Comparison of ENCODE assay signal across 7 mouse cellular contexts in the genomic region with DNA sequence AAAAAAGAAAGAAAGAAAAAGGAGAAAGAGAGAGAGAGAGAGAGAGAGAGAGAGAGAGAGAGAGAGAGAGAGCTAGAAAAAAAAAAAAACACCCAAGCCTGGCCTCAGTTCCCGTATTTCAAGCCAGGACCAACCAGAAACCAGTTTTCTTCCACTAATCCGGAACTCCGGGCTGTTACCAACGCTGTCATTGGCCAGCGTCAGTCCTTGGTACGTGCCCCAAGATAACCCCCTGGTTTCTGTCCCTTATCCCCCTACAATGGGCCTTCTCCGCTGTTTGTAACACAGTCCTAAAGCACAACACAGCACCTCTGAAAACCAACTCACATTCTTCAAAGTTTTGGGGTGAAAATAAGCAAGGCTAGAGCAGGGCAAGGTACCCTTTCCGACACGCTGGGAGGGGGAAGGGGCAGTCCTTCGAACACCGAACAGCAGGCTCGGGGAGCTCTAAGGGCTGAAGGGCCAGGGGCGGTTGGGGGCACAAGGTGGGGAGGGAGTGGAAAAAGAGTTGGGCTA. TPM values are rescaled to one million over a fixed set of nuclear protein-coding genes. Genes with fewer than 3 reads are reported as not detected.
DNase-seq lines count a peak whose midpoint lies in the region; ATAC-seq lines count a peak whose summit lies in the region.

No protein-coding gene starts in this region.

- H3K9me3 ChIP-seq in intestine, embryonic 15.5 days = no peaks in the 10 kb centered on the region
- no peaks in the 10 kb centered on the region for H3K9me3 ChIP-seq in midbrain, embryonic 10.5 days (replicated peaks)

- intact Hi-C loops in left cerebral cortex, postnatal 25 days (cut with DNase I) = loop anchor here (5.0 kb wide), 1 partner anchor 180 kb away; a partner anchor contains a TSS

- WGBS in intestine, embryonic 15.5 days = 14% methylated on average over 13 of the region's 13 CpGs
- WGBS in midbrain, embryonic 10.5 days = 20% methylated on average over 13 of the region's 13 CpGs

- peak; percentile 81 for ATAC-seq in intestine, embryonic 15.5 days

- H3K9ac ChIP-seq in intestine, embryonic 15.5 days = peak overlapping the region; percentile 52

- DNase-seq in adrenal gland, adult (ENCODE audit: inconsistent age in 2 of 2, low spot score in 1 of 2) = peak; percentile 82 to 93
- DNase-seq in embryo, embryonic 10.5 days (ENCODE audit: low spot score) = peak; percentile 88
- DNase-seq in gastrocnemius, postnatal 25 days = peak; percentile 79
- peak; percentile 80 to 90 for DNase-seq in left cerebral cortex, postnatal 25 days (ENCODE audit: low spot score in 2 of 2)
- peak; percentile 77 for DNase-seq in midbrain, embryonic 10.5 days (ENCODE audit: low spot score)
- DNase-seq in right cerebral cortex, postnatal 4 days = peak; percentile 66

- peak overlapping the region; percentile 53 for H3K4me3 ChIP-seq in intestine, embryonic 15.5 days (replicated peaks)
- peak overlapping the region; percentile 65 for H3K4me3 ChIP-seq in midbrain, embryonic 10.5 days

- H3K36me3 ChIP-seq in intestine, embryonic 15.5 days = no peaks in the 10 kb centered on the region
- no peaks in the 10 kb centered on the region for H3K36me3 ChIP-seq in midbrain, embryonic 10.5 days

- H3K4me2 ChIP-seq in intestine, embryonic 15.5 days (replicated peaks) = peak overlapping the region; percentile 54

- peak overlapping the region; percentile 75 for H3K27ac ChIP-seq in intestine, embryonic 15.5 days
- H3K27ac ChIP-seq in midbrain, embryonic 10.5 days (replicated peaks) = peak overlapping the region; percentile 90

- H3K4me1 ChIP-seq in intestine, embryonic 15.5 days (replicated peaks) = no peaks in the 10 kb centered on the region
- H3K4me1 ChIP-seq in midbrain, embryonic 10.5 days = no peaks in the 10 kb centered on the region

- H3K27me3 ChIP-seq in intestine, embryonic 15.5 days (replicated peaks) = no peaks in the 10 kb centered on the region
- H3K27me3 ChIP-seq in midbrain, embryonic 10.5 days (ENCODE audit: low read depth, poor library complexity, severe bottlenecking) = no peaks in the 10 kb centered on the region

RNA-seq across cellular contexts. Expression of a gene that starts 1.4 kb away (rescaled TPM):
- 1 to 10 TPM; 4.1 to 4.7 TPM for total RNA-seq in gastrocnemius, postnatal 25 days (2021)
- 2.7 and 3.5 TPM in 2 replicates for polyA plus RNA-seq in intestine, embryonic 15.5 days (2015; fragmentation: Nextera tagmentation; extraction: Ambion mirVana)
- 10 to 100 TPM; 13.2 to 14.1 TPM for total RNA-seq in left cerebral cortex, postnatal 25 days (2021)
- 2.8 and 3.4 TPM in 2 replicates for polyA plus RNA-seq in midbrain, embryonic 10.5 days (2016; fragmentation: Nextera tagmentation; extraction: Ambion mirVana)

Comparison
In these comparisons a context has a peak if more than half of its experiments do, and no peak if none do; other contexts are left out.
1. Peak in every context shown above with its lines: DNase-seq, ATAC-seq, H3K4me3 ChIP-seq and H3K27ac ChIP-seq.